Mouse (Mus musculus): Measurements from ENCODE around the gene Tnni3k.

DNA sequence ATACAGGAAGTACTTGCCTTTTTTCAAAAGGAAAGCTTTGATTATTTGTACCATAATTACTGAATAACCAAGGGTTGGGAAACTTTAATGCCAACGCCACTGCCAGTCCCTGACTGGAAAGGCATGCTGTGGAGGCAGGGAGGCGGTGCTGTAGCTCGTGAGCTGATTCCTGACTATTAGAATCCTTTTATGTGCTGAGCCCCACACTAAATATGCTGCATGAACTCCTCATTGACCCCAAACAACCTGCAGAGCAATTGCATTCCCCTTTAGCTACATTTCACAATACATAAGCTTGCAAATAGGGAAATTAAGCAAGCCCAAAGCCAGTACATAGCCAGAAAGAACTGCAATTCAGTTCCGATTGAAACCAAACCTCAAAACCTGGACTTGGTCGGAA lies 313.7 kb downstream of the Tnni3k start:
- no peak for TF ChIP-seq CTCF (IDR thresholded peaks at IDR 0.05; ENCODE audit: extremely low read depth, insufficient read depth, low read length)
- no peak for TF ChIP-seq POLR2A (IDR thresholded peaks at IDR 0.05; ENCODE audit: extremely low read depth, insufficient read depth, low read length)

All from cortical plate, adult 2 months (tissue).